Mouse (Mus musculus) heart, postnatal 36 days (tissue): ENCODE data around the gene Hist1h3b. TPM values are rescaled to one million over a fixed set of nuclear protein-coding genes. Genes with fewer than 3 reads are reported as not detected.
A peak's percentile ranks its signal among the peaks of the same experiment; 100 is the strongest.

Source experiments
- DNase-seq, 2 experiments: peaks; one replicate each; pipeline ENCODE4 v3.0.0; 2021 to 2022
- intact Hi-C: fragments of 180-260 bp; cut with DNase I; formaldehyde crosslinking; loops from one replicate; pipeline ENCODE4 v1.15.1; 2025
- total RNA-seq, 2 experiments: library from RNA; stranded (reverse); gene quantifications; 2 replicates each; pipeline ENCODE4 v1.2.3; 2021

Gene Hist1h3b
- total RNA-seq, 2 experiments from 2014 or later = 20.4 to 22.0 TPM

DNA sequence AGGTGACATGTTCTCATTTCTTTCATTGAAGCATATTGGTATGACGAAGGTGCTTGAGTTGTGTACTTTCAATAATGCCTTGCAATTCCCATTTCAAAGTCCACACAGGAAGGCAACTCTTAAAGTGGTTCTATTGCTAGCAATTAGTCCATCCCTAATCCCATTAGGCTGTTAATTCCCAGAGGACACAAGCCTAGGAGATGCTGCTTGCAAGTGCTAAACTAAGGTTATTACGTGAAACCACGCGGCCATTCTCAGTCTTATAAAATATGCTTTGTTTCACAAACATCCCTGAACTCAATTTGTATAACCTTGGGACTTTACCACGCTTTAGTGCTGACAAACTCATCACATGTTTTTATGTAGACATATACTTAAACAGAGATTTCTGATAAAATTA, 15.0 kb upstream of the Hist1h3b start:
- DNase-seq = no peak
- intact Hi-C loops = loop anchor here (5.0 kb wide), 1 partner anchor 150 kb away; no protein-coding TSS in a partner anchor

DNA sequence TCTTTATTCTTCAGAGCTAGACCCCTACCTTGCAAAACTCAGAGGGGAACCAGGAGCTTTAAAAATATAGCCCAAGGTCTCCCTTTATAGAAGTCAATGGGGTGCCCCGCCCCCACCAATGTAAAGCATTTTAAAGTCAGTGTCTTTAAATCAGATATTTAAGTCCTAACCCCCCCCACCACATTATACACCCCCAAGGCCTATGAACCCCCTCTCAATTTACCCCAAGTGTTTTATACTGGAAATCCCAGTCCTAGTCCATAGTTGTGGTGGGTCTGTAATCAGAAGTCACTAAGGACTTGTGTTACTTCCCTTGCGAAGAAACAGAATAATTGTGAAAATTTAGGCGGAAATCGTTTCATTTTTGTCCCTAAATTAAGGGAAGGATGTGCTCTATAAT, 14.0 kb upstream of the Hist1h3b start:
- intact Hi-C loops = loop anchor here (2.0 to 5.0 kb wide), 2 partner anchors 117 to 151 kb away; partner anchors contain the start of gene Hist1h2be
- DNase-seq = no peak

DNA sequence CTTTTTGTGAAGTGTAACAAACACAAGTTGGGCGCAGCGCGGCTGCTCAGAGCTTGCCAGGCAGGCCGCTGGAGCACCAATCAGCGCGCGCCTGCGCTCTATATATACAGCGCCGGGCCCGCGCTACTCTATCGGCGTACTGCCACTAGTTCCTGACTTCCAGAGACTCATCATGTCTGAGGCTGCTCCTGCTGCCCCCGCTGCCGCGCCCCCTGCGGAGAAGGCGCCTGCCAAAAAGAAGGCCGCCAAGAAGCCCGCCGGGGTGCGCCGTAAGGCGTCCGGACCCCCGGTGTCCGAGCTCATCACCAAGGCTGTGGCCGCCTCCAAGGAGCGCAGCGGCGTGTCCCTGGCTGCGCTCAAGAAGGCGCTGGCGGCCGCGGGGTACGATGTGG, 13.4 kb upstream of the Hist1h3b start, which contains the start of gene Hist1h1c:
TSS of gene Hist1h1c (plus strand) at position 132 of the 392 bp plus-strand sequence.
- intact Hi-C loops = loop anchor here (2.0 to 5.0 kb wide), 2 partner anchors 118 to 151 kb away; partner anchors contain the start of gene Hist1h2be
- peak; percentile 89 to 93 for DNase-seq

DNA sequence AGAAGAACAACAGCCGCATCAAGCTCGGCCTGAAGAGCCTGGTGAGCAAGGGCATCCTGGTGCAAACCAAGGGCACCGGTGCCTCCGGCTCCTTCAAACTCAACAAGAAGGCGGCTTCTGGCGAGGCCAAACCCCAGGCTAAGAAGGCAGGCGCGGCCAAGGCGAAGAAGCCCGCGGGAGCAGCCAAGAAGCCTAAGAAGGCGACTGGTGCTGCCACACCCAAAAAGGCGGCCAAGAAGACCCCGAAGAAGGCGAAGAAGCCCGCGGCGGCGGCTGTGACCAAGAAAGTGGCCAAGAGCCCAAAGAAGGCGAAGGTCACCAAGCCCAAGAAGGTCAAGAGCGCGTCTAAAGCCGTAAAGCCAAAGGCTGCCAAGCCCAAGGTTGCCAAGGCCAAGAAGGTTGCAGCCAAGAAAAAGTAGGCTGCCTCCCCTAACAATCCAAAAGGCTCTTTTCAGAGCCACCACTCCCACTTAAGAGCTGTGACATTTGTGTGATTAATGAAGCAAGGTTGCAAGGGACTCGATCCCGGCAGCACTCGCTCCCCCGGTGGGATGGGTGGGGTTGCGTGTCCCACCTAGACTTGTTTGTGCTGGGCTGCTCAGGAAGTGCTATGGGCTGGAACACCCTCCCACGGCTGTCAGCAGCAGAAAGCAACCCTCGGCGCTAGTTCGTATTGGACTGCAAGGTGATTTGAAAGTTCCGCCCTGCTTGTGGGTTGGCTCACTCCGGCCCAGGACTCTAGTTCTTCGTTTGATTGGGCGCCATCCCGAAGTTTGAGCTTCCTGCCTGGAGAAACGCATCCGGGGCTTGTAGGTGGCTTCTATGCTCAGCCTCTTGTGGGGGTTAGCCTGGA, 12.8 kb upstream of the Hist1h3b start:
- DNase-seq = peak; percentile 87 to 91
- intact Hi-C loops = loop anchor here (2.0 to 5.0 kb wide), 2 partner anchors 118 to 152 kb away; partner anchors contain the start of gene Hist1h2be

DNA sequence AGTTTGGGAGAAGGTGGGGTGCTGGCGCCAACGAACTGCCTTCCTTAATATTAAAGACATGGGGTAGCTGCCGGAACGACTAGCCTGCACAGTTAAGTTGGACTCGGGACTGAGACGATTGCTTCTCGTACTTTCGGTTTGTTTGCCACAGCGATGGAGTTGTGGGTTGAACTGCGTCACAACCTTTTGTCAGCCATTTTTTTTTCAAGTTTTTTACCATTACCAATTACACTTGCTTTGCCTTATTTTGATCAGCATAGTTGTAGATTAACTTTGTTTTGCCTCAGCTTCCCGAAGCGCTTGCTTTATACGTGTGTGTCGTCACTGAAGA, 12.2 kb upstream of the Hist1h3b start:
- no peak for DNase-seq
- intact Hi-C loops = loop anchor here (2.0 to 10.0 kb wide), 6 partner anchors 119 to 1915 kb away; partner anchors contain the start of genes Hist1h2af, Hist1h2ag, Hist1h2be and Hist1h2bj

DNA sequence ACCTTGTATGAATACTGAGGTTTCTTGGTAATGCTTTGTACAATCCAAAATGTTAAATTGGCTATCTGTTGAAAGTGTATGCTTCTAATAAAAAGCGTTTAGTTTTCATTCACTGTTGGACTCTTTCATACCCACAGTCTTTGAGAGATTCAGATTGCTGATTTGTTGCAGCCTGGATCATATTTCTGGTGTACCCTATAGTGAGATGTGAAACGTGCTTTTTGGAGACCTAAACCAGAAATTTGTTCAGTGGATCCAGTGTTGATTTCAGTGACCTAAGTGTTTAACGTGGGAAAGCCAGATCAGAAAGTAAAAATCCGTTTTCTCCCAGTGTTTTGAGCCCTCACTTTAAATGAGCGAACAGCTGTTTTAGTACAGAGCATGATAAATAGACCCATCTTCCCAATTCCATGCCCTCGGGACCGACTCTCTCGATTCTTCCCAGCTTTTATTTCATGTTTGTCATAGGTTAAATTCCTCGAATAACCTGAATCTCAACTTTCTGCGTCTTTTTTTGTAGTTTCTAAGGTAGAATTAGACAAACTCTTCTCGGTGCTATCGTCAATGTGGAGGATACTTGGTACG, 11.7 kb upstream of the Hist1h3b start:
- intact Hi-C loops = loop anchor here (5.0 to 10.0 kb wide), 4 partner anchors 208 to 1916 kb away; partner anchors contain the start of genes Hist1h2af, Hist1h2ag, Hist1h2bj and Hist1h4h
- DNase-seq = no peak

DNA sequence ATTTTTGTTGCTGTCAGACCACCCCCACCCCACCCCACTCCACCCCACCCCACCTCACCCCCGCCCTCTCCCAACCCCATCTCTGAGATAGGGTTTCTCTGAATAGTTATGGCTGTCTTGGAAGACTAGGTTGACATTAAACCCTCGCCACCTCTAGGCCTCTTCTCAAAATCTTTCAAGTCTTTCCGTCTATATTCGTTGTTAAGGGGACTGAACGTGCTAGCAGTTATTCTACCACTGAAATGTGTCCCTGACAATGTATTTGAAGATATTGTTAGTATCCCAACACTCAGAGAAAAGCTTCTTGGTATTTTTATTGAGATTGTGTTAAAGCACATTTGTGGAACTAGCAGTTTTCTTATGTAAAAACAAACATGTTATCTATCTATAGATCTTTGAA, 11.2 kb upstream of the Hist1h3b start:
- intact Hi-C loops = loop anchor here (5.0 to 10.0 kb wide), 4 partner anchors 209 to 1916 kb away; partner anchors contain the start of genes Hist1h2af, Hist1h2ag, Hist1h2bj and Hist1h4h
- no peak for DNase-seq

DNA sequence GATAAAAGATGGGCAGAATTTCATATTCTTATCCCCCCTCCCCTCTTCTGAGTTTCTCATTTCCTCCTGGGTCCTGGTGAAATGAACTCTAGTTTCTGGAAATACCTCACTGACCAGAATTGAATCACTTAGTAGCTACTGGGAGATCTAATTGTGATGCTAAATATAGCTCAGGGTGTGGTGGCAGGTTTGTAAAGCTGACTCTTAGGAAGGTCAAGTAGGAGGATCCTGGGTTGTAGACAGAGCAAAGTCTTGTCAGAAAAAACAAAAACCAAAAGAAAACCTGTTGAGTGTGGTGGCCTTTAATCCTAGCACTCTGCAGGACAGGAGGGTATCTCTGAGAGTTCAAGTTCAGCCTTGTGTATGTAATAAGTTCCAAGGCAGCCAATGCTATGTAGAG, 10.1 kb upstream of the Hist1h3b start:
- DNase-seq = no peak
- intact Hi-C loops = loop anchor here (5.0 to 10.0 kb wide), 4 partner anchors 210 to 1917 kb away; partner anchors contain the start of genes Hist1h2af, Hist1h2ag, Hist1h2bj and Hist1h4h

DNA sequence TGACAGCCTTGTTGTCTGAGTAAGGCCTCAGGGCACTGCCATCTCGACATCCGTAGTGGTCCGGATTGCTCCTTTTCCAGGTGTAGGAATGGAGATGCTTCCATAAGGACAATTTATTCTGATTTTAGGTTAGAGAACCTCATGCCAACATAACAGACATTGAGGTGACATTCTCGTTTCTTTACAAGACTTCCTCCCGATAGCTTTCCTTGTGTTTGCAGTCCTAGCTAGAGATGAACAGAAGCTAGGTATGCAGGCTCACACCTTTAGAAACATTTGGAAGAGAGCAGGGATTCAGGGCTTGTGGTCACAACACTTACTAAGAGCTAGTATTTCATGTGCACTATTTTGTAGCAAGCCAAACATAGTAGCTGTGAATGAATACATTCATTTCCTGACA, 8.9 kb upstream of the Hist1h3b start:
- intact Hi-C loops = loop anchor here (5.0 to 10.0 kb wide), 4 partner anchors 211 to 1918 kb away; partner anchors contain the start of genes Hist1h2af, Hist1h2ag, Hist1h2bj and Hist1h4h
- no peak for DNase-seq

DNA sequence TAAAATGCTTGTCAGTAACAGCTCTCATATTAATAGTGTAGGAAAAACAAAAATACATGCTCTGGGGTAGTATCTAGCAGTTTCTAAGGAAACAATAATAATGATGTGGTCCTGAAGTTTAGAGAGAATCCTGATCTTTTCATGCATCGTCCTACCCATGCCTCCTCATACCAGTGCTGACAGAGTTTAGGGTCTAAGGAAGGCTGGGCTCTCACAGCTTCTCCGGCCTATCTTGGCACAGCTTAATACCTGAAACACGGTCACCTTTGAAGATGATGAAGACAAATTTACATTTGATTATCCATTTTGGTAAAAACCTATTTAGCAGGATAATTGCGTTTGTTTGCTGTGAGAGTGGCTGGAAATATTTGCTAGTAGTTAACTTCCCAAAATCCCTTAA, 8.1 kb upstream of the Hist1h3b start:
- DNase-seq = no peak
- intact Hi-C loops = loop anchor here (5.0 to 10.0 kb wide), 4 partner anchors 212 to 1919 kb away; partner anchors contain the start of genes Hist1h2af, Hist1h2ag, Hist1h2bj and Hist1h4h

DNA sequence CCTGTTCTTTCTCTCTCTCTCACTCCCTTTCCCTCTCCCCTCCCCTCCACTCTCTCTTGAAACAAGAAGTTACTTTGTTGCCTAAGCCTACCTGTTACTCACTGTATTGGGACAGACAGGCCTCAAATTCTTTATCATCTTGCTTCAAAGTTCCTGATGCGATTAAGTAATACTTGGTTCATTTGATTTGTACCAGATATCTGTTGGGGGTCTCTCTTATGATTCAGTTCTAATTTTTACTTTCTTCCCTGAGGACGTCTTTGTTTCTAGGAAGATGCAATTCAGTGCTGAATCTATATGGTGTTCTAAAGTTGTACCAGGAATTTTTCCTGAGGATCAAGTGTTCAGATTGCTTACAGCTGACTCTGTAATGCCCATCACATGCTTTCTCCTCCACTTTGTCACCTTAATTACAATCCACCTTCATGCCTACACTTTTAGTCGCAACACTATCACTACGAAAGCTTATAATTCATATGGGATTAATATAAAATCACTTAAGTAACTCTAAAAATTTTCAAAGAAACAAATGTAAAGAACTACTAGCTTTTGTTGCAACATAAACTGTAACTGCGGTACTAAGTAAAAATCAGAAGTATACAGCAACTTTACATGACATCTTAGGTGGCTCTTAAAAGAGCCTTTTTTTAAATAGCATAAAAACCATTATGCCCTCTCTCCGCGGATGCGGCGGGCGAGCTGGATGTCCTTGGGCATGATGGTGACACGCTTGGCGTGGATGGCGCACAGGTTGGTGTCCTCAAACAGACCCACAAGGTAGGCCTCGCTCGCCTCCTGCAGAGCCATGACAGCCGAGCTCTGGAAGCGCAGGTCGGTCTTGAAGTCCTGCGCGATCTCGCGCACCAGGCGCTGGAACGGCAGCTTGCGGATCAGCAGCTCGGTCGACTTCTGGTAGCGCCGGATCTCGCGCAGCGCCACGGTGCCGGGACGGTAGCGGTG, 7.4 kb upstream of the Hist1h3b start:
- DNase-seq = no peak
- intact Hi-C loops = loop anchor here (5.0 to 10.0 kb wide), 5 partner anchors 162 to 1920 kb away; partner anchors contain the start of genes Hist1h2af, Hist1h2ag, Hist1h2bj and Hist1h4d

DNA sequence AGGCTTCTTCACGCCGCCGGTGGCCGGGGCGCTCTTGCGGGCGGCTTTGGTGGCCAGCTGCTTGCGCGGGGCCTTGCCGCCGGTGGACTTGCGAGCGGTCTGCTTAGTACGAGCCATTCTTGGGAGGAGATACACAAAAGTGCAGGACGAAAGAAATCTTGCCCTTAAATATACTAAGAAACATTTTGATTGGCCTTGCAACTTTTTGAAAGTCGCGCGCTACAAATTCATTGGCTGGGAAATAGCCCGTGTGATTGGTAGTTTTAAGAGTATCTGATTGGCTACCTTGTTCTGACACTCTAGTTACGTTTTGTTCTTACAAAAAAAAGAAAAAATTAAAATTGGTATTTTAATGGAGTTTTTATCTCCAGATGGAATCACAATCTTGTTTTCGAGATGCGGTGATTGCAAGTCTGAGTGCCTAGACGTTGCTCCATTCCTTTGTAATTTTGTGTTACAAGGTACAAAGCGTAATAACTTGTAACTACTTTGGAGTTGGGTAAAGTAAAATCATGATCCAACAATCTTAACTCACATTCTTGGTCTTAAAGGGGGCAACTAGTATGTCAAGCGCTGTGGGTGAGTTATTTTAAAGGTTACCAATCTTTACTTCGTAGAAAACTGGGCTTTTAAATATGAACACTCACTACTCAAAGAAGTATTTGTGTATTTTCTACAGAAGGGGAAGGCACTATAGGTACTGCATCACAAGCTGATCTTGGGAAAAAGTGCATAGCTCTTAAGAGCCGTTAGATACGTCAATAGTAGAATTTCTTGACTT, 6.5 kb upstream of the Hist1h3b start, which contains the start of gene Hist1h3c:
TSS of gene Hist1h3c (minus strand) at position 222 of the 781 bp plus-strand sequence.
- peak; percentile 84 to 89 for DNase-seq
- intact Hi-C loops = loop anchor here (5.0 to 10.0 kb wide), 2 partner anchors 163 to 1921 kb away; partner anchors contain the start of gene Hist1h4d

DNA sequence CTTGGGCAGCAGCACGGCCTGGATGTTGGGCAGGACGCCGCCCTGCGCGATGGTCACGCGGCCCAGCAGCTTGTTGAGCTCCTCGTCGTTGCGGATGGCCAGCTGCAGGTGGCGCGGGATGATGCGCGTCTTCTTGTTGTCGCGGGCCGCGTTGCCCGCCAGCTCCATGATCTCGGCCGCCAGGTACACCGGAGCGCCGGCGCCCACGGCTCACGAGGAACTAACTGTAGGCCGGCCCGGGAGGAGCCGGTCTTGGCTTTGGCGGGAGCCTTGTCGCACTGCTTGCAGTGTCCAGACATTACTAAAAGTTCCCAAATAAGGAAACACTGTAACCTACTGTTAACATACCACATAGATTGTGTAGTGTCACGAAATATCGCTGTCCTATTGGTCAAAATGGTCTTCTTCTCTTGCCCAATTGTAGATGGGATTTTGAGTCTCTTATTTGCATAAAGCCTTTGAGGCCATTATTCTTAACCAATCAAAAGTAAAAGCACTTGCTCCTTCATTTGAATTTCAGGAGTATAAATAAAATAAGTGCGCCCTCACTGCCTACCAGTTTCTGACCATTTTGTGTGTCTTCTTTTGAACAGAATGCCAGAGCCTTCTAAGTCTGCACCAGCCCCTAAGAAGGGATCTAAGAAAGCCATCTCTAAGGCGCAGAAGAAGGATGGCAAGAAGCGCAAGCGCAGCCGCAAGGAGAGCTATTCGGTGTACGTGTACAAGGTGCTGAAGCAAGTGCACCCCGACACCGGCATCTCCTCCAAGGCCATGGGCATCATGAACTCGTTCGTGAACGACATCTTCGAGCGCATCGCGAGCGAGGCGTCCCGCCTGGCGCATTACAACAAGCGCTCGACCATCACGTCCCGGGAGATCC, 5.6 kb upstream of the Hist1h3b start, which contains the start of gene Hist1h2bb:
TSS of gene Hist1h2bb (plus strand) at position 534 of the 880 bp plus-strand sequence.
- intact Hi-C loops = loop anchor here (5.0 to 10.0 kb wide), 2 partner anchors 164 to 1922 kb away; partner anchors contain the start of gene Hist1h4d
- DNase-seq = peak; percentile 64 to 83

DNA sequence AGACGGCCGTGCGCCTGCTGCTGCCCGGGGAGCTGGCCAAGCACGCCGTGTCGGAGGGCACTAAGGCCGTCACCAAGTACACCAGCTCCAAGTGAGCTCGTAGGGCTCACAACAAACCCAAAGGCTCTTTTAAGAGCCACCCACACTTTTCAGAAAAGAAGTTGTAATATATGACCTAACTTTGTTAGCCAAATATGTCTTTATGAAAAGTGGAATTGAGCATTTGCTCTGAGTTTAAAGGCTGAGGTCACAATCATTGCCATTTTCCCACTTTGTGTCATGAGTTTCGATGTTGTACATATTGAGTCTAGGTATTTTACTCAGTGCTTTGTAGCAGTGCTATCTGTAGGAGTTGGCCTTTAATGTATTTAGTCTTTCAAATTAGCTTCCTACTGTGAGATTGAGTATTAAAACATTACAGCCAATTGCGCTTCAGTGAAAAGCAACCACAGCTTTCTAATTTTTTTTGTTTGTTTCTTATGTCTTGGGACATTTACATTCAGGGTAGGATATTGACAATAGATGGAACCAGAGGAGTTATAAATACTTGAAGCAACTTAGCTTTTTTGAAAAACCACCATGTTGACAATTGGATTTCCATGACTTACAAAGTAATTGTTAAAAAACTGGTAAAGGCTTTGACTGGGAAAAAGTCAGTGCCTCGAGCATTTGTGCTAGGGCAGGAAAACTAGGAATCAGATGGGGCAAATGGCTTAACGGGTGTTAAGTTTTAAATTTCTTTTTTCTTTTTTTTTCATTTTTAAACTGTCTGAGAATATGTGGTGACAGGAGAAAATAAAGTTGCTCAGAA, 4.8 kb upstream of the Hist1h3b start:
- DNase-seq = no peak
- intact Hi-C loops = loop anchor here (5.0 to 10.0 kb wide), 2 partner anchors 165 to 1922 kb away; partner anchors contain the start of gene Hist1h4d

DNA sequence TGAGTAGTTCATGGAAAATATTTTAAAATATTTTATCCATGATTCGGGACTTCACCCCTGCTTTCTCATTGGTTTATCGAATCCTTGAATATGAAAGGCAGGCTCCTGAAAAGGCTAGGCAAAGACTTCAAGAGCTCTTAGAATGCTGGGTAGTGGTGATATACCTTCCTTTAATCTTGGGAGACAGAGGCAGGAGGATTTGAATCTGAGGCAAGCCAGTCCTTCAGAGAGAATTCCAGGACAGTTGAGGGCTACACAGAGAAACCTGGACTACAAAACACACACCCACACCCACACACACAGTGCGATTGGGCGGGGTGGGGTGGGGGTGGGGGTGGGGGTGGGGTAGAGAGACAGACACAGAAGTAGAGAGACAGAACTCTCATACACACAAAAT, 4.2 kb upstream of the Hist1h3b start:
- intact Hi-C loops = loop anchor here (5.0 to 10.0 kb wide), 2 partner anchors 166 to 1923 kb away; partner anchors contain the start of gene Hist1h4d
- no peak for DNase-seq

DNA sequence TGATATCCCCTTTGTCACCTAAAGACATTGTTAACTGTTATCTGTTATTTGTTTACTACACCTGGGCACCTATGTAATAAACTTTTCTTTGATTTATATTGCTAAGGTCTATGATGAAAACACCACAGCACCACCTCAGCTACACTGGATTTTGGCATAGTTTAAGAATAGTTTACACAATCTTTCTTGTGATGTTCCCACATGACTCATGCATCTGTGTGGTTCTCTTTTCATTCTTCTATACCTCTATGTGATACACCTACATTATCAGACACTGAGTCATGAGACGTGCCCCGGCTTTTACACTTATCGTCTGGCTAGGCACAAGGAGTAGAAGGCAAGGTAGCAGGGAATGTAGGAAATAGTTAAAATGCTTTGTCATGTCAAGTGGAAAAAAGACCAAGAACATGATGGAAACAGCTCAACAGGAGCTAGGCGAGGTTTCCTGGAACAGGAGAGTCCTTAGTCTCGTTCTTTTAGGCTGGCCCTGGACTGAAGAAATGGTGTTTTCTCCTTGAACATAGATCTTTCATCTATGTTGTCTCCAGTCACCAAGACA, 2.4 kb upstream of the Hist1h3b start:
- no peak for DNase-seq
- intact Hi-C loops = loop anchor here (5.0 to 10.0 kb wide), 2 partner anchors 167 to 1925 kb away; partner anchors contain the start of gene Hist1h4d
